Comparison of ENCODE assay signal across 8 mouse cellular contexts in the genomic region with DNA sequence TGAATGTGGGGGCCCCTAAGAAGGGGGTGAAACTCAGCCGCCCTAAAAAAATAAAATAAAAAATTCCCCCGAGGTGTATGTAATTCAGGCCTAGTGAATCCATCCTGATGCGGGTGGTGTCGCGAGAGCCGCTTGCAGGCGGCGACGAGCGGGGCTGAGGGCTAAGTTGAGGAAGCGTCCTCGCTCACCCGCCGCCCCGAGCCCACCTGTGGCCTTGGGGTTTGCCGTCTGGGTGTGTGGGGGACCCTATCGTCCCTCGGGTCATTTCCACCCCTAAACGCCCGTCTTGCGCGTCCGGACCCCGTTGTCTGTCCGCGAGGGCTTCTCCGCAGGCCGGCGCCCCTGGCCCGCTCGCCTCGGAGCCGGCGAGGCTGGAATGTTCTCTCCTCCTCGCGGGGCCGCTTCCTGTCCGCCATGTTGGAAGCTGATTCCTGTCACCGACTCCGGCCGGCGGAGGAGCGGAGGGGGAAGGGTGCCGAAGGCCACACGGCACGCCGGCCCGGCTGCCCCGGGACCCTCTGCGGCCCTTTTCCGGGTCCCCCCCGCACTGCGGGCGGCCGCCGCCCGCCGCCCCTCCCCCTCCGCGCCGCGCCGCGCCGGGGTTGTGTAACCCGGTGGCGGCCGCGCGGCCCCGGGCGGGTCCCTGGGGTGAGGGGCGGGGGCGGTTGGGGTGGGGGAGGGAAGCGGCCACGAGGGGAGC. TPM values are rescaled to one million over a fixed set of nuclear protein-coding genes. Genes with fewer than 3 reads are reported as not detected.
DNase-seq lines count a peak whose midpoint lies in the region; ATAC-seq and TF ChIP-seq lines count a peak whose summit lies in the region.

No protein-coding gene starts in this region.

- no peak for TF ChIP-seq CTCF in thymus, adult 2 months (IDR thresholded peaks at IDR 0.05; ENCODE audit: borderline replicate concordance, control insufficient read depth, extremely low read depth, insufficient read depth, low read length, poor library complexity)

- TF ChIP-seq POLR2A in thymus, adult 2 months (IDR thresholded peaks at IDR 0.05; ENCODE audit: control insufficient read depth, extremely low read depth, insufficient read depth, low read length, poor library complexity), result 0 out of 2 replicates have a peak, but pooled peaks have one; percentile 31

- intact Hi-C loops in heart, postnatal 25 days (cut with DNase I), result no loop called here

- H3K27me3 ChIP-seq in forebrain, embryonic 16.5 days (replicated peaks; ENCODE audit: control insufficient read depth, insufficient read depth, low read length), result no peaks in the 10 kb centered on the region
- no peaks in the 10 kb centered on the region for H3K27me3 ChIP-seq in lung, embryonic 15.5 days
- H3K27me3 ChIP-seq in thymus, adult 2 months (ENCODE audit: control insufficient read depth, insufficient read depth, low read length), result no peaks in the 10 kb centered on the region

- H3K27ac ChIP-seq in forebrain, embryonic 16.5 days (ENCODE audit: low read length), result peak overlapping the region; percentile 96
- peak overlapping the region; percentile 97 for H3K27ac ChIP-seq in lung, embryonic 15.5 days
- H3K27ac ChIP-seq in thymus, adult 2 months (ENCODE audit: control insufficient read depth, insufficient read depth, low read length), result peak overlapping the region; percentile 69

- H3K36me3 ChIP-seq in forebrain, embryonic 16.5 days (ENCODE audit: control insufficient read depth, insufficient read depth), result peaks cover under 1% of the 10 kb centered on the region; the same call in 1 of the 2 replicates
- H3K36me3 ChIP-seq in lung, embryonic 15.5 days, result peaks cover 7% of the 10 kb centered on the region
- H3K36me3 ChIP-seq in thymus, adult 2 months (ENCODE audit: control insufficient read depth, insufficient read depth, low read length), result peaks cover 6% of the 10 kb centered on the region

- peak overlapping the region; percentile 89 for H3K4me3 ChIP-seq in forebrain, embryonic 16.5 days (replicated peaks; ENCODE audit: low read length)
- peak overlapping the region; percentile 94 for H3K4me3 ChIP-seq in lung, embryonic 15.5 days
- H3K4me3 ChIP-seq in thymus, adult 2 months (ENCODE audit: control insufficient read depth, insufficient read depth, low read length), result peak overlapping the region; percentile 100

- no peak for ATAC-seq in forebrain, embryonic 16.5 days
- peak; percentile 32 for ATAC-seq in lung, embryonic 15.5 days (ENCODE audit: borderline replicate concordance, extremely low read depth, low FRiP score, low TSS enrichment)

- H3K9ac ChIP-seq in forebrain, embryonic 16.5 days (replicated peaks; ENCODE audit: low read depth, low read length), result peak overlapping the region; percentile 95
- peak overlapping the region; percentile 91 for H3K9ac ChIP-seq in lung, embryonic 15.5 days

- peak overlapping the region; percentile 58 for H3K4me2 ChIP-seq in forebrain, embryonic 16.5 days (ENCODE audit: low read length)
- H3K4me2 ChIP-seq in lung, embryonic 15.5 days, result peak overlapping the region; percentile 57

- H3K4me1 ChIP-seq in forebrain, embryonic 16.5 days (replicated peaks; ENCODE audit: control insufficient read depth, insufficient read depth, low read length), result peaks cover 10% of the 10 kb centered on the region
- peaks cover 8% of the 10 kb centered on the region for H3K4me1 ChIP-seq in lung, embryonic 15.5 days
- H3K4me1 ChIP-seq in thymus, adult 2 months (replicated peaks; ENCODE audit: control insufficient read depth, insufficient read depth, low read length), result no peaks in the 10 kb centered on the region

- WGBS in forebrain, embryonic 16.5 days, result under 1% methylated on average over 51 of the region's 76 CpGs
- WGBS in lung, embryonic 15.5 days, result under 1% methylated on average over 49 of the region's 76 CpGs
- under 1% methylated on average over 71 of the region's 76 CpGs for WGBS in thymus, adult 2 months

- peak; percentile 51 for DNase-seq in ES-CJ7 (ENCODE audit: low read depth, low spot score)
- DNase-seq in cerebellum, adult 11-12 months, result peak; percentile 57
- peak; percentile 44 for DNase-seq in heart, postnatal 25 days (ENCODE audit: low spot score)
- DNase-seq in layer of hippocampus, adult 8-10 months (ENCODE audit: low spot score in 2 of 2), result peak; percentile 26 to 46
- DNase-seq in ovary, adult 18-20 months (ENCODE audit: low spot score), result peak; percentile 50
- DNase-seq in thymus, adult 2 months, result peak; percentile 73

- H3K9me3 ChIP-seq in forebrain, embryonic 16.5 days (ENCODE audit: control insufficient read depth, low read length), result no peaks in the 10 kb centered on the region
- H3K9me3 ChIP-seq in lung, embryonic 15.5 days, result no peaks in the 10 kb centered on the region

RNA-seq across cellular contexts. Expression of a gene that starts 1.0 kb away (rescaled TPM):
- 2.7 and 3.6 TPM in 2 replicates for polyA plus RNA-seq in forebrain, embryonic 16.5 days (2015; fragmentation: Nextera tagmentation; extraction: Ambion mirVana)
- total RNA-seq in heart, postnatal 25 days (2021), result 10 to 100 TPM; 45.6 to 54.3 TPM
- 10 to 100 TPM; 72.4 to 86.8 (median 77.3) TPM for total RNA-seq in layer of hippocampus, adult 8-10 months (2022)
- polyA plus RNA-seq in lung, embryonic 15.5 days (2015; fragmentation: Nextera tagmentation; extraction: Ambion mirVana), result 4.9 and 5.0 TPM in 2 replicates
- polyA plus RNA-seq in thymus, adult 2 months (2012; rRNA removed), result 30.1 and 38.8 TPM in 2 replicates

RNA-seq across cellular contexts. Expression of a gene that starts 38.1 kb away (rescaled TPM):
- 0.19 and 0.66 TPM in 2 replicates for polyA plus RNA-seq in forebrain, embryonic 16.5 days (2015; fragmentation: Nextera tagmentation; extraction: Ambion mirVana)
- total RNA-seq in heart, postnatal 25 days (2021), result not detected
- not detected for total RNA-seq in layer of hippocampus, adult 8-10 months (2022)
- polyA plus RNA-seq in lung, embryonic 15.5 days (2015; fragmentation: Nextera tagmentation; extraction: Ambion mirVana), result not detected in 2 replicates
- 0.13 and 0.36 TPM in 2 replicates for polyA plus RNA-seq in thymus, adult 2 months (2012; rRNA removed)
